Mouse (Mus musculus): ENCODE data around the gene Adgrb3. TPM values are rescaled to one million over a fixed set of nuclear protein-coding genes. Genes with fewer than 3 reads are reported as not detected.

Adgrb3 gene
- polyA plus RNA-seq, 1 experiment, result 0.14 TPM

DNA sequence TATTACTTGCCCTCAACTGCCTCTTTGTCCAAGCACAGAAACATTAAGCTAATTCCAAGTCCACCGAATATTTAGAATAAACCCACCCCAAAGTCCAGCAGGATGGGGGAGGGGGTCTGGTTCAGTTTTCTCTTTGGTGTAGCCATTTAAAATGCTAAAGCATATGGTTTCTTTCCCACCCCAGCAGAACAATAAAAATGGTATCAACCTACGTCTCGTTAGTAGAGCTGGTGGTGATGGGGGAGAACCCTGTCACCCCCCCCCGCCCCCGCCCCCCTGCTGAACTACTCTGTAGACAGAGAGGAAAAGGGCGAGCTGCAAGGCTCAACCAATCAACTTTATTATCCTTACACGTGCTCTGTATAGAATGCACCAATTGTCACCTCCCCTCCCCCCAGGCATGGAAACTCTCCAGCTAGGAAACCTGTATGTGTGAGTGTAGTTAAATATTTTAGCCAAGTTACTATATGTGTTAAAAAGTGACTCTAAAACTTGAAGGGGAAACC, 600.2 kb downstream of the Adgrb3 start:
- no peaks in the 10 kb centered on the region for H3K4me1 ChIP-seq (ENCODE audit: control insufficient read depth, insufficient read depth, low read length)
- no peaks in the 10 kb centered on the region for H3K27me3 ChIP-seq (replicated peaks; ENCODE audit: control insufficient read depth, insufficient read depth, low read length)
- no peak overlapping the region for H3K27ac ChIP-seq (ENCODE audit: insufficient read depth, low read depth, low read length)
- TF ChIP-seq POLR2A (IDR thresholded peaks at IDR 0.05; ENCODE audit: low read depth, low read length) (no peak), CTCF (conservative IDR thresholded peaks at IDR 0.05; ENCODE audit: insufficient read depth, insufficient read length, low read depth, low read length) (no peak)
- H3K4me3 ChIP-seq (ENCODE audit: insufficient read depth, low read depth, low read length), result no peak overlapping the region
- WGBS, result 20% methylated on average over 7 of the region's 7 CpGs
- no peak for DNase-seq
- no peaks in the 10 kb centered on the region for H3K36me3 ChIP-seq (ENCODE audit: control insufficient read depth, insufficient read depth, low read length)

DNA sequence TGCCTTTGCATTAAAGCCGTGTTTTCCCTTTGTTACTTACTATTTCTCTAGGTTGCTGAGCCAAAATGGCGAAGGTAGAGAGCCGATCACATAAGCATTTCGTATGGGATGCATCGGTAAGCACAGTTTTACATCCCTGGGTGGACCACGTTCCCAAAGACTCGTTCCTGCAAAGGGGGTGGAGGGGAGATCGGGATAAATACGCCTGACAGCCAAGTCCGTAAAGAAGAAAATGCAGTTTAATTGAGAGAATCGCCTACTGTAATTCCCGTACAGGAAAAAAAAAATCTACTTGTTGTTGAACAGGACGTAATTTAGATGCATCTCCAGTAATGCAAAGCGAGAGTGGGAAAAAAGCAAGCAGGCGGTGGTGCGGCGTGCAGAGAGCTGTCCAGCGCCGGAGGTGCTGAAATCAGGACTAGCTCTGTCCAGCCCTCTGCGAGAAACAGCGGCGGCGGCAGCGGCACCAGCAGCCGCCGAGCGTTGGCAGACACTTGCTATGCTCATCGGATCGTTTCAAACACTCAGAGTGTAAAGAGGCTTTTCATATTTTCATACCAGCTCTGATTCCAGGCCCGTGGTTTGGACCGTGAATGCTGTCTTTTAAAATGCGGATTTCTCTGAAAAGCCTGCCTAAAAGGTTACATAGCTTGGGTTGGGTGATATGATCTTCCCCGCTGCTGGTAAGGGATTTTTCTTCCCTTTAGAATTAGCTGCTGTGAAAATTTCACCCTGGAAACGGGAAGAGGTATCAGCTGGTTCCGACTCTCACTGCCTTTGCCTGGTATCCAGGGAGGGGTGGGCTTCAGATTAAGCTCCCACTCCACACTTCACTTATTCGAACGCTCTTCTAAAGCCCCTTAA, 600.9 kb downstream of the Adgrb3 start:
- WGBS, result 7% methylated on average over 37 of the region's 37 CpGs
- Histone ChIP-seq H3K36me3 (ENCODE audit: control insufficient read depth, insufficient read depth, low read length) (no peaks in the 10 kb centered on the region), H3K27ac (ENCODE audit: insufficient read depth, low read depth, low read length) (no peak overlapping the region), H3K27me3 (replicated peaks; ENCODE audit: control insufficient read depth, insufficient read depth, low read length) (no peaks in the 10 kb centered on the region), H3K4me1 (ENCODE audit: control insufficient read depth, insufficient read depth, low read length) (no peaks in the 10 kb centered on the region), H3K4me3 (ENCODE audit: insufficient read depth, low read depth, low read length) (no peak overlapping the region)
- peak; percentile 64 for DNase-seq
- TF ChIP-seq CTCF (conservative IDR thresholded peaks at IDR 0.05; ENCODE audit: insufficient read depth, insufficient read length, low read depth, low read length) (no peak), POLR2A (IDR thresholded peaks at IDR 0.05; ENCODE audit: low read depth, low read length) (no peak)

DNA sequence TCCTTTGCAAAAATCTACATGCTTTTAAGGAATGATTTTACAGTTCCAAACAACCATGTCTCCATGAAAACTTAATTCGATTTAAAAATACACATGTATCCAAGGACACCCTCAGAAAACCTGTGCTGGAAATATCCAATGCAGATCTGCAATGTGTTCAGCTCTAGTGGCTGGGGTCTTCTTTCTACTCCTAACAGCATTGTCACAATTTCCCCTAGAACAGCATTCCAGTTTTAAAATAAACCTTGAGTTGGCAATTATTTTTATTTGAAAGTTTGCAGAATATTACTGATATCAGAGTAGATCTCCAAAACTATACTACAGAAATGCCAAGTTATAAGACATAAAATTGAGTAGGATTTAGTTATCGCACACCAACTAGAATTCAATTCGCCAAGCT, 601.6 kb downstream of the Adgrb3 start:
- Histone ChIP-seq H3K4me1 (ENCODE audit: control insufficient read depth, insufficient read depth, low read length) (no peaks in the 10 kb centered on the region), H3K36me3 (ENCODE audit: control insufficient read depth, insufficient read depth, low read length) (no peaks in the 10 kb centered on the region), H3K27me3 (replicated peaks; ENCODE audit: control insufficient read depth, insufficient read depth, low read length) (no peaks in the 10 kb centered on the region), H3K4me3 (ENCODE audit: insufficient read depth, low read depth, low read length) (no peak overlapping the region), H3K27ac (ENCODE audit: insufficient read depth, low read depth, low read length) (no peak overlapping the region)
- no peak for TF ChIP-seq CTCF (conservative IDR thresholded peaks at IDR 0.05; ENCODE audit: insufficient read depth, insufficient read length, low read depth, low read length)
- no peak for TF ChIP-seq POLR2A (IDR thresholded peaks at IDR 0.05; ENCODE audit: low read depth, low read length)
- 52% methylated on average over 3 of the region's 3 CpGs for WGBS
- no peak for DNase-seq

DNA sequence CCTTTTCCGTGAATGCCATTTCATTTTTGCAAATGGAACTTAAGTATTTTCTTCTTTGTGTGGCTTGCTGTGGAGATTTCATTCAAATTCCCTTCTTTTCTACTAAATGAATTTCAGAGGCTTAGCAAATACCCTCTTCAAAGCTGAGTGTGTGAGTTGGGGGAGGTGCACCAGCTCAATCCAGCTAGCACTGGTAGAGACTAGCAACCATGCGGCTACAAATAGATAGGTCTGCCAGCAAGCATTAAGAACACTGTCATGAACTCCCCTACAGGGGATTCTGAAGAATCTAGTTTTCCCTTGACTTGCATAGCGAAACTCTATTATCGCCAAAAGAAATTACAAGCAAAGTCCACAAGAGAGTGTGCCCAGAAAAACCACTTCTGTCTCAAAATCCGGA, 624.9 kb downstream of the Adgrb3 start:
- Histone ChIP-seq H3K27ac (ENCODE audit: insufficient read depth, low read depth, low read length) (no peak overlapping the region), H3K4me3 (ENCODE audit: insufficient read depth, low read depth, low read length) (no peak overlapping the region), H3K36me3 (ENCODE audit: control insufficient read depth, insufficient read depth, low read length) (no peaks in the 10 kb centered on the region), H3K4me1 (ENCODE audit: control insufficient read depth, insufficient read depth, low read length) (no peaks in the 10 kb centered on the region), H3K27me3 (replicated peaks; ENCODE audit: control insufficient read depth, insufficient read depth, low read length) (no peaks in the 10 kb centered on the region)
- 59% methylated on average over 5 of the region's 5 CpGs for WGBS
- TF ChIP-seq CTCF (conservative IDR thresholded peaks at IDR 0.05; ENCODE audit: insufficient read depth, insufficient read length, low read depth, low read length) (no peak), POLR2A (IDR thresholded peaks at IDR 0.05; ENCODE audit: low read depth, low read length) (no peak)
- DNase-seq, result no peak

DNA sequence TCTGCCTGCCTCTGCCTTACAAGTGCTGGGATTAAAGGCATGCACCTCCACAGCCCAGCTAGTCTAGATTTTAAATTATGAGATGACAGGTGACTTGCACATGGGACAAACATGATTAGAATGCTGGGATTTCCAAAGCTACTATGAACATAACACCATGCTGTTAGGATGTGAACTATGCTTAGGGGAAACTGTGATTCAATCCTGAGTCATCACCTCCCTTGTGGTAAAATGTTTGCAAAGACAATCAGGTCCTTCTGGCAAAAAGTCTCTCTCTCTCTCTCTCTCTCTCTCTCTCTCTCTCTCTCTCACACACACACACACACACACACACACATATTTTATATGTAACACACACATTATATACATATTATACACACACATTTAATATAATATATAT, 630.1 kb downstream of the Adgrb3 start:
- Histone ChIP-seq H3K36me3 (ENCODE audit: control insufficient read depth, insufficient read depth, low read length) (no peaks in the 10 kb centered on the region), H3K27ac (ENCODE audit: insufficient read depth, low read depth, low read length) (no peak overlapping the region), H3K27me3 (replicated peaks; ENCODE audit: control insufficient read depth, insufficient read depth, low read length) (no peaks in the 10 kb centered on the region), H3K4me3 (ENCODE audit: insufficient read depth, low read depth, low read length) (no peak overlapping the region), H3K4me1 (ENCODE audit: control insufficient read depth, insufficient read depth, low read length) (no peaks in the 10 kb centered on the region)
- TF ChIP-seq CTCF (conservative IDR thresholded peaks at IDR 0.05; ENCODE audit: insufficient read depth, insufficient read length, low read depth, low read length), result no peak
- TF ChIP-seq POLR2A (IDR thresholded peaks at IDR 0.05; ENCODE audit: low read depth, low read length), result no peak
- DNase-seq, result no peak

DNA sequence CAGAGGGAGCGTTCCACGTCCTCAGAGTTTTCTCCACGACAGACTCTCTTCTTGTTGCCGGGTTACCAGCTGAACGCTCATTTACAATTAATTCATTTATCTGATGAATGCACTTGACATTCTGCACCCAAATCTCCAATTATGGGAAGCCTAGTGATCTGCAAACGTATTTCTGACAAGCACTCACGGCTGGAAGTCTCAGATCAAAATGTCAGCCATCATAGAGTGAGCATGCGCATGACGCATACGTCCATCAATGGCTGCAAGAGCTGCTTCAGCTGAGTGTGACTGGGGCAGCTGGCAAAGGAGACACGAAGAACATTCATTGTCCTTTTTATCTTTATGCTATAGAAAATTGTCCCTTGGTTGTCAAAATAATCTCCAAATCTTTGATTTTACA, 637.5 kb downstream of the Adgrb3 start:
- H3K36me3 ChIP-seq (ENCODE audit: control insufficient read depth, insufficient read depth, low read length), result no peaks in the 10 kb centered on the region
- WGBS, result 81% methylated on average over 11 of the region's 11 CpGs
- no peak for DNase-seq
- H3K4me3 ChIP-seq (ENCODE audit: insufficient read depth, low read depth, low read length), result no peak overlapping the region
- TF ChIP-seq POLR2A (IDR thresholded peaks at IDR 0.05; ENCODE audit: low read depth, low read length), result no peak
- TF ChIP-seq CTCF (conservative IDR thresholded peaks at IDR 0.05; ENCODE audit: insufficient read depth, insufficient read length, low read depth, low read length), result no peak
- no peaks in the 10 kb centered on the region for H3K4me1 ChIP-seq (ENCODE audit: control insufficient read depth, insufficient read depth, low read length)
- no peak overlapping the region for H3K27ac ChIP-seq (ENCODE audit: insufficient read depth, low read depth, low read length)
- H3K27me3 ChIP-seq (replicated peaks; ENCODE audit: control insufficient read depth, insufficient read depth, low read length), result no peaks in the 10 kb centered on the region

DNA sequence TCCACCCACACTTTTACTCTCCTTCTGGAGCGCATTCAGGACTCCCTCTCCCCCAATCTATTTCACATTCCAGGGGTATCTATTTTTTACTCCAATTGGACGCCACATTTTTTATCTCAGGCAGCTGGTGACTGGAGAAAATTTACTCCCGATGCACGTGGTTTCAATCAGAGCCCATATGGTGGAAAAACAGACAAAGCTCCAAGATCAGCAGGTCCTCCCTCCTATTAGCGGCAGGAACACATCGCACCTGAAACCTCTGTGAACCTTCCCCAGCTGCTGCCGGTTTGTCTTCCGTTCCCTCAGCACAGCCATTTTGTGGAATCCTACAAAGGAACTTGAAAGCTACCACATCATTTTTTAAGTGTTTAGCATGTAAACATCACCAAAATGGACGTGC, 640.2 kb downstream of the Adgrb3 start:
- no peak overlapping the region for H3K4me3 ChIP-seq (ENCODE audit: insufficient read depth, low read depth, low read length)
- TF ChIP-seq CTCF (conservative IDR thresholded peaks at IDR 0.05; ENCODE audit: insufficient read depth, insufficient read length, low read depth, low read length), result no peak
- TF ChIP-seq POLR2A (IDR thresholded peaks at IDR 0.05; ENCODE audit: low read depth, low read length), result no peak
- no peak overlapping the region for H3K27ac ChIP-seq (ENCODE audit: insufficient read depth, low read depth, low read length)
- no peaks in the 10 kb centered on the region for H3K36me3 ChIP-seq (ENCODE audit: control insufficient read depth, insufficient read depth, low read length)
- H3K4me1 ChIP-seq (ENCODE audit: control insufficient read depth, insufficient read depth, low read length), result no peaks in the 10 kb centered on the region
- H3K27me3 ChIP-seq (replicated peaks; ENCODE audit: control insufficient read depth, insufficient read depth, low read length), result no peaks in the 10 kb centered on the region
- no peak for DNase-seq
- 60% methylated on average over 9 of the region's 9 CpGs for WGBS

All from kidney, adult 2 months (tissue).